ENCODE assay signal across 8 mouse cellular contexts in genomic region chr16:90385326-90385687, GRCm38 (mm10). TPM values are rescaled to one million over a fixed set of nuclear protein-coding genes. Genes with fewer than 3 reads are reported as not detected.
DNase-seq lines count a peak whose midpoint lies in the region; ATAC-seq and TF ChIP-seq lines count a peak whose summit lies in the region.

No protein-coding gene starts in this region.

- H3K4me2 ChIP-seq in embryonic facial prominence, embryonic 14.5 days (ENCODE audit: low read depth, low read length): peak overlapping the region; percentile 88
- peak overlapping the region; percentile 90 for H3K4me2 ChIP-seq in intestine, embryonic 16.5 days (ENCODE audit: low read depth, low read length)
- H3K4me2 ChIP-seq in midbrain, postnatal 0 days (ENCODE audit: low read depth, low read length, poor library complexity, severe bottlenecking): peak overlapping the region; percentile 87

- H3K4me1 ChIP-seq in embryonic facial prominence, embryonic 14.5 days (ENCODE audit: control insufficient read depth, insufficient read depth, low read length): peaks cover 31% of the 10 kb centered on the region
- H3K4me1 ChIP-seq in intestine, embryonic 16.5 days (ENCODE audit: control insufficient read depth, insufficient read depth, low read length): peaks cover 39% of the 10 kb centered on the region
- peaks cover 13% of the 10 kb centered on the region; the same call in 1 of the 2 replicates for H3K4me1 ChIP-seq in midbrain, postnatal 0 days (ENCODE audit: insufficient read depth, low read length)

- peak overlapping the region; percentile 95 for H3K9ac ChIP-seq in embryonic facial prominence, embryonic 14.5 days (ENCODE audit: low read depth, low read length)
- peak overlapping the region; percentile 90 for H3K9ac ChIP-seq in intestine, embryonic 16.5 days (ENCODE audit: low read depth, low read length)
- H3K9ac ChIP-seq in midbrain, postnatal 0 days (replicated peaks; ENCODE audit: low read length, poor library complexity, severe bottlenecking): peak overlapping the region; percentile 82

- H3K36me3 ChIP-seq in embryonic facial prominence, embryonic 14.5 days (ENCODE audit: control insufficient read depth, insufficient read depth, low read length): peaks cover 5% of the 10 kb centered on the region; the same call in 1 of the 2 replicates
- no peaks in the 10 kb centered on the region for H3K36me3 ChIP-seq in intestine, embryonic 16.5 days (ENCODE audit: control insufficient read depth, insufficient read depth, low read length)
- H3K36me3 ChIP-seq in midbrain, postnatal 0 days (ENCODE audit: insufficient read depth, low read length): no peaks in the 10 kb centered on the region

- TF ChIP-seq CTCF in layer of hippocampus, adult 2 months (conservative IDR thresholded peaks at IDR 0.05): no peak
- no peak for TF ChIP-seq CTCF in midbrain, postnatal 0 days (IDR thresholded peaks at IDR 0.05)

- 0% methylated on average over 5 of the region's 16 CpGs for WGBS in embryonic facial prominence, embryonic 14.5 days
- WGBS in intestine, embryonic 16.5 days: under 1% methylated on average over 16 of the region's 16 CpGs
- WGBS in midbrain, postnatal 0 days: under 1% methylated on average over 16 of the region's 16 CpGs

- H3K9me3 ChIP-seq in embryonic facial prominence, embryonic 14.5 days (ENCODE audit: control insufficient read depth, low read length): no peaks in the 10 kb centered on the region
- no peaks in the 10 kb centered on the region for H3K9me3 ChIP-seq in intestine, embryonic 16.5 days (ENCODE audit: control insufficient read depth, low read length)
- H3K9me3 ChIP-seq in midbrain, postnatal 0 days (ENCODE audit: low read length): no peaks in the 10 kb centered on the region

- H3K27me3 ChIP-seq in embryonic facial prominence, embryonic 14.5 days (replicated peaks; ENCODE audit: control insufficient read depth, insufficient read depth, low read length): no peaks in the 10 kb centered on the region; the same call in 1 of the 2 replicates
- no peaks in the 10 kb centered on the region; the same call in 1 of the 2 replicates for H3K27me3 ChIP-seq in intestine, embryonic 16.5 days (replicated peaks; ENCODE audit: control insufficient read depth, insufficient read depth, low read length)
- 0 out of 2 replicates have a peak, but pooled peaks cover 5% of the 10 kb centered on the region for H3K27me3 ChIP-seq in midbrain, postnatal 0 days (ENCODE audit: insufficient read depth, low read length)

- no peak for DNase-seq in layer of hippocampus, adult 2 months (ENCODE audit: low spot score in 2 of 2)
- no peak for DNase-seq in layer of hippocampus, adult 18-20 months (ENCODE audit: low spot score in 2 of 2)
- no peak for DNase-seq in embryonic facial prominence, embryonic 14.5 days (ENCODE audit: low spot score)
- DNase-seq in midbrain, postnatal 0 days (ENCODE audit: low spot score): peak; percentile 38
- no peak for DNase-seq in urinary bladder, postnatal 4 days (ENCODE audit: low spot score in 2 of 2)
- DNase-seq in B cell, adult 2 months: no peak

- H3K4me3 ChIP-seq in layer of hippocampus, adult 2 months: peak overlapping the region; percentile 93
- H3K4me3 ChIP-seq in embryonic facial prominence, embryonic 14.5 days (ENCODE audit: low read depth, low read length): peak overlapping the region; percentile 86
- peak overlapping the region; percentile 84 for H3K4me3 ChIP-seq in intestine, embryonic 16.5 days (ENCODE audit: low read length)
- H3K4me3 ChIP-seq in midbrain, postnatal 0 days (ENCODE audit: low read depth, low read length): peak overlapping the region; percentile 87

- peak; percentile 8 for ATAC-seq in embryonic facial prominence, embryonic 14.5 days (ENCODE audit: low read depth)
- ATAC-seq in intestine, embryonic 16.5 days: peak; percentile 14
- peak; percentile 41 for ATAC-seq in midbrain, postnatal 0 days (ENCODE audit: low FRiP score)
- ATAC-seq in megakaryocyte progenitor cell, adult 5-6 weeks (replicated peaks; ENCODE audit: poor library complexity): no peak

- H3K27ac ChIP-seq in layer of hippocampus, adult 2 months: peak overlapping the region; percentile 91
- peak overlapping the region; percentile 97 for H3K27ac ChIP-seq in embryonic facial prominence, embryonic 14.5 days (replicated peaks; ENCODE audit: low read depth, low read length)
- peak overlapping the region; percentile 96 for H3K27ac ChIP-seq in intestine, embryonic 16.5 days (ENCODE audit: low read length)
- H3K27ac ChIP-seq in midbrain, postnatal 0 days (ENCODE audit: low read depth, low read length): peak overlapping the region; percentile 80

RNA-seq across cellular contexts. Expression of gene Hunk, which starts 0.5 kb away (rescaled TPM):
- 10 to 100 TPM; 25.7 to 31.1 TPM for total RNA-seq in layer of hippocampus, adult 2 months (2021)
- 10 to 100 TPM; 24.3 to 28.9 TPM for total RNA-seq in layer of hippocampus, adult 18-20 months (2021)
- 9.7 and 12.4 TPM in 2 replicates for polyA plus RNA-seq in embryonic facial prominence, embryonic 14.5 days (2014; fragmentation: Nextera tagmentation; extraction: Ambion mirVana)
- polyA plus RNA-seq in intestine, embryonic 16.5 days (2015; fragmentation: Nextera tagmentation; extraction: Ambion mirVana): 4.2 and 5.1 TPM in 2 replicates
- total RNA-seq in midbrain, postnatal 0 days (2014; rRNA removed): 12.8 and 14.4 TPM in 2 replicates
- polyA plus RNA-seq in midbrain, postnatal 0 days (2015; fragmentation: Nextera tagmentation; extraction: Ambion mirVana): 3.2 and 3.9 TPM in 2 replicates
- not detected in 2 replicates for total RNA-seq in megakaryocyte progenitor cell, adult 5-6 weeks (2015)
- total RNA-seq in megakaryocyte progenitor cell, adult 5-6 weeks (2017): not detected in 2 replicates

Comparison
In these comparisons a context has a peak if more than half of its experiments do, and no peak if none do; other contexts are left out.
1. RNA of gene Hunk, which starts 0.5 kb away (total RNA-seq): 25.7 to 31.1 TPM in layer of hippocampus, adult 2 months, 24.3 to 28.9 TPM in layer of hippocampus, adult 18-20 months and 12.8 to 14.4 TPM in midbrain, postnatal 0 days; not detected in megakaryocyte progenitor cell, adult 5-6 weeks; every median in the first group is over 10 times any median in the second.
2. Peak in every context shown above with its lines, with median percentiles within 50 percentile points of each other: H3K27ac ChIP-seq, H3K4me3 ChIP-seq, H3K4me2 ChIP-seq and H3K9ac ChIP-seq.